Mouse (Mus musculus): ENCODE data around the gene Fam184a. TPM values are rescaled to one million over a fixed set of nuclear protein-coding genes. Genes with fewer than 3 reads are reported as not detected.

Fam184a gene
- polyA plus RNA-seq (2014; fragmentation: Illumina TruSeq; extraction: RNeasy Lipid Tissue Mini Kit (QIAGEN cat#74804); ENCODE audit: low read depth, low replicate concordance) = 1.8 TPM

GRCm38 (mm10) chr10:53750955-53751652 lies at the start of gene Fam184a:
Gene Fam184a, minus strand, starts transcription at chr10:53751123.

GRCm38 (mm10) chr10:53630339-53630738 lies 120.6 kb downstream of the Fam184a start, which contains the start of gene Mcm9:
Gene Mcm9, minus strand, starts transcription at chr10:53630439.

GRCm38 (mm10) chr10:53596677-53597120 lies 154.2 kb downstream of the Fam184a start, which contains the start of gene Asf1a:
Gene Asf1a, plus strand, starts transcription at chr10:53596757.

Other genes with a start within 250 kb of the Fam184a start
- 26.8 TPM for gene Asf1a, start 154.4 kb downstream of the Fam184a start, polyA plus RNA-seq (2014; fragmentation: Illumina TruSeq; extraction: RNeasy Lipid Tissue Mini Kit (QIAGEN cat#74804); ENCODE audit: low read depth, low replicate concordance)
- gene Mcm9, start 120.7 kb downstream of the Fam184a start, polyA plus RNA-seq (2014; fragmentation: Illumina TruSeq; extraction: RNeasy Lipid Tissue Mini Kit (QIAGEN cat#74804); ENCODE audit: low read depth, low replicate concordance) = 5.0 TPM